Mouse (Mus musculus) midbrain, embryonic 12.5 days (tissue): ENCODE measurements around the gene Abca6. TPM values are rescaled to one million over a fixed set of nuclear protein-coding genes. Genes with fewer than 3 reads are reported as not detected.

ENCODE experiments used
- ATAC-seq: fragments of 200-750 bp; cut with Nextera tagmentation; 2 replicates; pipeline ENCODE4 v1.8.0; 2017; ENCODE audit warnings: low read depth, moderate TSS enrichment, moderate library complexity; ENCODE audit not compliant: low FRiP score
- H3K27ac ChIP-seq: fragments of 300-500 bp; sonication (generic); replicated peaks from 2 replicates; pipeline ENCODE4 v1.5.1; 2016; ENCODE audit warnings: mild to moderate bottlenecking
- H3K27me3 ChIP-seq: fragments of 300-500 bp; sonication (generic); 2 replicates; pipeline ENCODE4 v1.6.1; 2016; ENCODE audit warnings: mild to moderate bottlenecking
- H3K36me3 ChIP-seq: fragments of 300-500 bp; sonication (generic); 2 replicates; pipeline ENCODE4 v1.6.1; 2016
- H3K4me1 ChIP-seq: fragments of 300-500 bp; sonication (generic); 2 replicates; pipeline ENCODE4 v1.6.1; 2016
- H3K4me2 ChIP-seq: fragments of 300-500 bp; sonication (generic); replicated peaks from 2 replicates; pipeline ENCODE4 v1.6.1; 2016; ENCODE audit warnings: mild to moderate bottlenecking, moderate library complexity
- H3K4me3 ChIP-seq: fragments of 300-500 bp; sonication (generic); 2 replicates; pipeline ENCODE4 v1.5.1; 2016; ENCODE audit warnings: mild to moderate bottlenecking
- H3K9ac ChIP-seq: fragments of 300-500 bp; sonication (generic); replicated peaks from 2 replicates; pipeline ENCODE4 v1.6.1; 2016; ENCODE audit warnings: mild to moderate bottlenecking, moderate library complexity
- H3K9me3 ChIP-seq: fragments of 300-500 bp; sonication (generic); 2 replicates; pipeline ENCODE4 v1.6.1; 2016; ENCODE audit warnings: mild to moderate bottlenecking
- WGBS: fragments of 180-500 bp; shearing (Covaris S2); methylation state at CpG from one replicate; pipeline ENCODE4 v1.1.7; 2016; 5-methylcytosine and 5-hydroxymethylcytosine counted together
- polyA plus RNA-seq: library from polyadenylated mRNA; unstranded; fragments of >200 nt; fragmentation: Nextera tagmentation; extraction: Ambion mirVana; gene quantifications from 2 replicates; pipeline ENCODE4 v1.2.1, GENCODE M21; 2016

Gene Abca6
- polyA plus RNA-seq, result 0.08 and 0.17 TPM in 2 replicates

DNA sequence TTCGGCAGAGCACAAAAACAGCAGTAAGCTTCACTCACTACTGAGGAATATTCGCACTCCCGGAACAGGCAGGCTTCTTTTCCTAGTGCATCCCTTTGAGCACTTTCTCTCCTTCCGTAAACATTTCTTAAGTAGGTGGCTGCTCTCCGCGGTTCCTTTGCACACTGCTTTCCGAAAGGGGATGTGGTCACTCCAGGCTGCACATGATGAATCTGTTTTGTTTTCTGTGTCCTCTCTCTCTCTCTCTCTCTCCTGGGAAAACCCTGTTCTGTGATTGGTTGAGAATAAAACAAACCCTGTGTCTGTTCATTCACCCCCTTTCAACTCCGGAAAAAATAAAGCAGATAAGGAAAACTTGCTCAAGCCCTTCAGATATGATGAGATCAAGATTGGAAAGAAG is at the start of gene Abca6:
Gene Abca6, minus strand, starts transcription at position 243 of the 400 bp plus-strand sequence.
- Histone ChIP-seq H3K4me1 (no peaks in the 10 kb centered on the region), H3K9ac (0 out of 2 replicates have a peak within 1 kb of the TSS, but pooled peaks have one; percentile 34), H3K9me3 (no peaks in the 10 kb centered on the region), H3K27ac (no peak within 1 kb of the TSS), H3K36me3 (no peaks in the 10 kb centered on the region), H3K4me3 (peak within 1 kb of the TSS; percentile 21), H3K4me2 (peak within 1 kb of the TSS; percentile 45), H3K27me3 (no peaks in the 10 kb centered on the region)
- no peak for ATAC-seq
- WGBS, result 18% methylated on average over 8 of the region's 8 CpGs

GRCm38 (mm10) chr11:110297917-110298533 is 46.4 kb upstream of the Abca6 start:
- no peak overlapping the region for H3K4me3 ChIP-seq
- H3K9ac ChIP-seq, result no peak overlapping the region
- H3K9me3 ChIP-seq, result no peaks in the 10 kb centered on the region
- H3K36me3 ChIP-seq, result no peaks in the 10 kb centered on the region
- no peak for ATAC-seq
- H3K27ac ChIP-seq, result no peak overlapping the region
- no peaks in the 10 kb centered on the region for H3K4me1 ChIP-seq
- H3K4me2 ChIP-seq, result no peak overlapping the region
- H3K27me3 ChIP-seq, result no peaks in the 10 kb centered on the region
- WGBS, result 83% methylated on average over 13 of the region's 13 CpGs

GRCm38 (mm10) chr11:110290586-110290985 is 39.0 kb upstream of the Abca6 start:
- Histone ChIP-seq H3K4me3 (no peak overlapping the region), H3K36me3 (no peaks in the 10 kb centered on the region), H3K4me1 (no peaks in the 10 kb centered on the region), H3K4me2 (no peak overlapping the region), H3K27me3 (no peaks in the 10 kb centered on the region), H3K9me3 (no peaks in the 10 kb centered on the region), H3K27ac (no peak overlapping the region), H3K9ac (no peak overlapping the region)
- ATAC-seq, result no peak
- 85% methylated on average over 2 of the region's 2 CpGs for WGBS

GRCm38 (mm10) chr11:110288423-110288822 is 36.8 kb upstream of the Abca6 start:
- Histone ChIP-seq H3K9me3 (no peaks in the 10 kb centered on the region), H3K4me2 (no peak overlapping the region), H3K27ac (no peak overlapping the region), H3K36me3 (no peaks in the 10 kb centered on the region), H3K9ac (no peak overlapping the region), H3K4me3 (no peak overlapping the region), H3K4me1 (no peaks in the 10 kb centered on the region), H3K27me3 (no peaks in the 10 kb centered on the region)
- ATAC-seq, result no peak
- WGBS, result 80% methylated on average over 3 of the region's 3 CpGs

DNA sequence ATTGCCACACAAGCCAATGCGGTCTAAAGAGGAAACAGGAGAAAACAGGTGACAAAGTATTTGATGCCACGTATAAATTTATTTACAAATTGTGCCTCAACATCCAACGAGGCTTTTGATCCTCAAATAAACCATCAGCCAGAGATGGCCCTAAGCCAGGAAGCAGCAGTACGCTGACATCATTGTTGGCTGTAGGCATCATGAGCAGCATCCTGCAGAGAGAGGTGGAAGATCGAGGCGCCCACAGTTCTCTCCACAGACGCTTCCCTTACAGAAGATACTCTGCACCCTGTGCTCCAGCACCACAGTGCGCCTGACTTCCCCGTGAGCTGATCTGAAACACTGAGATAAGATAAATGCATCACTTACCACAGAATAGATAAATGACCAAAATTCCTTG is 36.1 kb upstream of the Abca6 start:
- WGBS, result 81% methylated on average over 9 of the region's 9 CpGs
- ATAC-seq, result no peak

DNA sequence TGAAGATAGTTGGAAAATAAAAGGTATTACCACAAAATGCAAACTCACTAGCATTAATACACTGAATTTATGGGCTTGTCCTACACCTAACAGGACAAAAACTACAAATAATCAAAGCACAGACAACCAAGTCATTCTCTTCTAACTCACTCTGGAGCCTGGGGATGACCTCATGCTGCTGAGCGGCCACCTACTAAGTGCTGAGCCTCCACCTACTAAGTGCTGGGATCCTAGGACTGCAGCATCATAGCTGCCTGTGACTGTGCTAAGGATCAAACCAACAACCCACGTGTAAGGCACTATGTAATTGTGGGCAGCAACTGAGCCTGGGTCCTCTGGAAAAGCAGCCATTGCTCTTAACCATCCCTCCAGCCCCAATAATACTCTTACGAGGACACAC is 34.8 kb upstream of the Abca6 start:
- ATAC-seq, result no peak

More for the DNA sequence above, 36.1 kb upstream of the Abca6 start:
- Histone ChIP-seq H3K9ac (no peak overlapping the region), H3K4me1 (no peaks in the 10 kb centered on the region), H3K27me3 (no peaks in the 10 kb centered on the region), H3K9me3 (no peaks in the 10 kb centered on the region), H3K27ac (no peak overlapping the region), H3K4me3 (no peak overlapping the region), H3K36me3 (no peaks in the 10 kb centered on the region), H3K4me2 (no peak overlapping the region)

GRCm38 (mm10) chr11:110284849-110285248 is 33.3 kb upstream of the Abca6 start:
- Histone ChIP-seq H3K9me3 (no peaks in the 10 kb centered on the region), H3K9ac (no peak overlapping the region), H3K4me3 (no peak overlapping the region), H3K27me3 (no peaks in the 10 kb centered on the region), H3K36me3 (no peaks in the 10 kb centered on the region), H3K4me2 (no peak overlapping the region), H3K27ac (no peak overlapping the region), H3K4me1 (no peaks in the 10 kb centered on the region)
- ATAC-seq, result no peak
- WGBS, result 78% methylated on average over 10 of the region's 10 CpGs

More for the DNA sequence above, 34.8 kb upstream of the Abca6 start:
- no peak overlapping the region for H3K27ac ChIP-seq
- H3K36me3 ChIP-seq, result no peaks in the 10 kb centered on the region
- no peaks in the 10 kb centered on the region for H3K27me3 ChIP-seq
- 88% methylated on average over 3 of the region's 3 CpGs for WGBS
- no peaks in the 10 kb centered on the region for H3K4me1 ChIP-seq
- H3K9ac ChIP-seq, result no peak overlapping the region
- no peaks in the 10 kb centered on the region for H3K9me3 ChIP-seq
- no peak overlapping the region for H3K4me3 ChIP-seq
- no peak overlapping the region for H3K4me2 ChIP-seq

DNA sequence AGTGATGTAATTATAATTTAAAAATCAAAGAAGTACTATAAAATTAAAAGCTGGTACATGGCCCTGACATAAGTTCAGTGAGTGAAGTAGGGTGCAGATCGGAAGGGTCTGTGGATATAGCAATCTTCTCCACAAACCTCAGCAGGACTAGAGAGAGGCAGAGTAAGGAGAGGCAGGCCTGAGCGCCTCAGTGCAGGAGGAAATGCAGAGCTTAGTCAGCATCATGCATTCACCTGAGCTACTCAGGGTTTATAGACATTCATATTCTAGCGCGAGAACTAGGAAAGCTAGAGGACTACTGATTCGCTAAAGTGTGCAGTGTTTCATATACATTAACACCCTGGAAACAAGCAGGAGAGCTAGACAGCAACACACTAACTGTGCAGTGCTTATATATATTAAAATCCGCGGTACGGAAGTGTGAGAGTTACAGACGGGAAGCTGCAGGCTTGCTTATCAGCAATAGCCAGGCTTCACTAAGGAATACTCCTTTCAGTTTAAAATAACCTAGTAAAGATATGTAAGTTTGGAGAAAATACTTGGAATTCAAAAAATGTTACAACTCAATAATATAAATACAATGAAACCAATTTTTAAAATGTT is 32.7 kb upstream of the Abca6 start:
- H3K4me1 ChIP-seq, result no peaks in the 10 kb centered on the region
- H3K36me3 ChIP-seq, result no peaks in the 10 kb centered on the region
- H3K4me3 ChIP-seq, result no peak overlapping the region
- no peak for ATAC-seq
- no peak overlapping the region for H3K4me2 ChIP-seq
- H3K9me3 ChIP-seq, result no peaks in the 10 kb centered on the region
- WGBS, result 89% methylated on average over 9 of the region's 9 CpGs
- no peak overlapping the region for H3K27ac ChIP-seq
- no peak overlapping the region for H3K9ac ChIP-seq
- no peaks in the 10 kb centered on the region for H3K27me3 ChIP-seq

DNA sequence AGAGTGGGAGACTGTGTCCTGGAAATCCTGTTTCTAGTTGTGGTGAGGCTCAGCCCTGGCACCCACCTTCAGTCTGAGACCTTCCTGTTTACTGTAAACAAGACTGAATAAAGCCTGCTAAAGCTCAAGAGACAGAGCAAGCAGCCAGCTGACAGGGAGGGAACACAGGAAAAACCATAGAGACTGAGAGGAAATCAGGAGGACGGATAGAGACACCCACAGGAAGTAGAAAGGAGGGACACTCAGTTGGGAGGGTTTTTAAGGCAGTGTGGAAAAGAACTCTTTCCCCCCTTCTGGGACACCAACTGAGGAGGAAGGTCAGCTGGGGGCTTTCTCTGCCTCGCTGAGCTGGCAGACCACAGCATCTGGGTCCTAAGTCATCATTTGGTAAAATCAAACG is 23.2 kb upstream of the Abca6 start:
- no peak for ATAC-seq
- no peak overlapping the region for H3K4me2 ChIP-seq
- H3K9me3 ChIP-seq, result no peaks in the 10 kb centered on the region
- H3K9ac ChIP-seq, result no peak overlapping the region
- H3K36me3 ChIP-seq, result no peaks in the 10 kb centered on the region
- H3K4me1 ChIP-seq, result no peaks in the 10 kb centered on the region
- H3K4me3 ChIP-seq, result no peak overlapping the region
- H3K27me3 ChIP-seq, result no peaks in the 10 kb centered on the region
- WGBS, result 61% methylated on average over 3 of the region's 3 CpGs
- H3K27ac ChIP-seq, result no peak overlapping the region

GRCm38 (mm10) chr11:110271745-110272144 is 20.2 kb upstream of the Abca6 start:
- Histone ChIP-seq H3K4me1 (no peaks in the 10 kb centered on the region), H3K36me3 (no peaks in the 10 kb centered on the region), H3K9me3 (no peaks in the 10 kb centered on the region), H3K4me2 (no peak overlapping the region), H3K27me3 (no peaks in the 10 kb centered on the region), H3K27ac (no peak overlapping the region), H3K9ac (no peak overlapping the region), H3K4me3 (no peak overlapping the region)
- peak; percentile 69; the same call in 1 of the 2 replicates for ATAC-seq
- WGBS, result 3% methylated on average over 5 of the region's 5 CpGs

DNA sequence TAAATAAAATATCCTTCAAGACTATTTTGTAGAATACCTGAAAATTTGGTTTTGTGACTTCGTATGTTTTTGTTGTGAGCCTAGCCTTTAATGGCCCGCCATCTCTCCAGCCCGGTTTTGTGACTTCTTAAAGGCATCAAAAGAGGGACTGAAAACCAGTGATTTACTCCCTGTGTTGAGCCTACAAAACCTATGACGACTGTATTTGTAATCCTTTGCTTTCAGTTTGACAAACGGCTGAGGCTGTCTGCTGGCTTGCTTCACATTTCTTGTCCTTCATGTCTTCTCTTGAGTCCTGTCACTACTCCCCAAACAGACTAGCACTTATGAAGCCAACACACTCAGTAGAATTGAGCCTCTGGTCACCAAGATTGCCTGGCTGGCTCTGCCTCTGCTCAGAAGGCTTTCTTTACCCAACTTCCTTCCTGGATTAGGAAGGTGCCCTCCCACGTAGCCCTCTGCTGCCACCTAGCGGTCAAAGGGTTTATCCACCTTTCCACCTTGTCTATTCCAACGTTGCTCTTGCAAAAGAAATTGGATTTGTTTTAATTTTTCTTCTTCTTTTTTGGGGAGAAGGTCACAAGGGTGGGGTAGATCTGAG is 16.8 kb upstream of the Abca6 start:
- Histone ChIP-seq H3K4me1 (no peaks in the 10 kb centered on the region), H3K9ac (no peak overlapping the region), H3K4me2 (no peak overlapping the region), H3K27me3 (no peaks in the 10 kb centered on the region), H3K36me3 (no peaks in the 10 kb centered on the region), H3K9me3 (no peaks in the 10 kb centered on the region), H3K4me3 (no peak overlapping the region), H3K27ac (no peak overlapping the region)
- peak; percentile 56 for ATAC-seq
- 46% methylated on average over 8 of the region's 8 CpGs for WGBS

DNA sequence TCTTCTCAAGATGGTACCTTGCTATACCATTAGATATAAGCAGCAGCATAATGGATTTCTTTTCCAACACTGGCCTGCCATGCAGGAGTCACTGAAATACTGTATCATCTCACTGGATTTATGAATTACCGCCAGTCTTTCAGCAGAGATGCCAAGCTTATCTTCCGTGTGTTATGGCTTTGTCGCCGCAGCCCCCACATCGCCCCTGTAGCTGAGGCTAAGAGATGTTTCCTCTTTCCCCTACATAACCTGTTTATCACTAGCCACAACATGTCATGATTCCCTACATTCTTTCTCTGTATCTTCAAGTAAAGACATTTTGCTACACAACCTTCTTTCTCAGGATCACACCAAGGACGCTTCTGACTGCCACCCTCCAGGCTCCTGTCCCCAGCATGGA is 15.7 kb upstream of the Abca6 start:
- WGBS, result 96% methylated on average over 6 of the region's 6 CpGs
- ATAC-seq, result no peak
- no peaks in the 10 kb centered on the region for H3K36me3 ChIP-seq
- no peak overlapping the region for H3K4me2 ChIP-seq
- H3K4me1 ChIP-seq, result no peaks in the 10 kb centered on the region
- no peaks in the 10 kb centered on the region for H3K9me3 ChIP-seq
- no peak overlapping the region for H3K4me3 ChIP-seq
- no peaks in the 10 kb centered on the region for H3K27me3 ChIP-seq
- H3K9ac ChIP-seq, result no peak overlapping the region
- no peak overlapping the region for H3K27ac ChIP-seq
